Mouse (Mus musculus) adrenal gland (tissue): ENCODE data around the gene Krt42.
"Not testable (repeated sequence)": the region's sequence is repeated elsewhere in the genome, so short reads cannot be mapped to it uniquely, and the experiment has no call there.

Experiments
- intact Hi-C: fragments of 180-260 bp; cut with DNase I; formaldehyde crosslinking; loops from one replicate; pipeline ENCODE4 v1.15.1; 2025
- long read RNA-seq, 2 experiments: library from polyadenylated mRNA; unstranded; transcript quantifications; one replicate each; pipeline ENCODE4 v2.0.0; 2020; ENCODE audit warnings: borderline replicate concordance in 1 of 2; ENCODE audit not compliant: insufficient replicate concordance in 1 of 2

Gene Krt42
- long read RNA-seq, experiment 1 = 0 reads
- long read RNA-seq, experiment 2 = 0 reads

- intact Hi-C loops = no loop called here
Measured at GRCm38 (mm10) chr11:100269821-100270332, at the start of gene Krt42. Gene Krt42 (minus strand): TSS chr11:100269871.

- intact Hi-C loops = no loop called here
Measured at GRCm38 (mm10) chr11:100318529-100319451, 49.1 kb upstream of the Krt42 start.

- intact Hi-C loops = no loop called here
Measured at GRCm38 (mm10) chr11:100317826-100318380, 48.2 kb upstream of the Krt42 start.

DNA sequence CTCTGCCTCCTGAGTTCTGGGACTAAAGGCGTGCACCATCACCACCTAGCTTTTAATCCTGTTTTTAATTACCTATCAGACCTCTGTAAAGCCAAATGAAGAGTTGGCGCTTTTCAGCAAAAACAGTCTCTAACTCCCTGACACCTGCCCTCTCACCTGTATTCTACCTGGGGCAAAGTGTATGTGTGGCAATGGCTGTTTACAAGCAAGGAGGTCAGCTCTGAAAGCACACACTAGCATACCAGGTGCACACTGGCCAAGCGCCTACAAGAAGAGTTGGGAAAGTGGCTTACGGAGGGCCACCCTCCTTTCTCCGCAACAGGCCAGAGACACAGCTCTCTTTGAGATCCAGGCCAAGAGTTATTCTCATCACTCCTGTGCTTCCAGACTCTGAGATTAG, 45.8 kb upstream of the Krt42 start:
- intact Hi-C loops = no loop called here

GRCm38 (mm10) chr11:100313424-100313823, 43.8 kb upstream of the Krt42 start:
- intact Hi-C loops = no loop called here

GRCm38 (mm10) chr11:100312096-100312679, 42.5 kb upstream of the Krt42 start:
- intact Hi-C loops = no loop called here

- intact Hi-C loops = no loop called here
Measured at GRCm38 (mm10) chr11:100311656-100312055, 42.0 kb upstream of the Krt42 start.

GRCm38 (mm10) chr11:100308672-100309071, 39.0 kb upstream of the Krt42 start:
- intact Hi-C loops = not testable (repeated sequence)

- intact Hi-C loops = no loop called here
Measured at GRCm38 (mm10) chr11:100307900-100308299, 38.2 kb upstream of the Krt42 start.

DNA sequence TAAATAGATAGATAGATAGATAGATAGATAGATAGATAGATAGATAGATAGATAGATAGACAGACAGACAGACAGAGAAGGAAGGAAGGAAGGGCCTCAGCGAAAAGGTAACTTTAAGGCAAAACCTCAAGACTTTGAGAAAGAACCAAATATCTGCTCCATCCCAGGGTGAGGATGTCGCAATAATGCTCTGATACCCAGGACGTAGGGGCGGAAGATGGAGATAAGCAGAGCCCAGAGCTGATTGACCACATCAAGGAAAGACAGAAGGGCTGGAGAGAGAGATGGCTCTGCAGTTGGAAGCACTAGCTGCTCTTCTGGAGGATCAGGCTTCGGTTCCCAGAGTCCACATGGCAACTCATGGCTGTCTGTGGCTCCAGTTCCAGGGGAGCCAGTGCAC, 31.6 kb upstream of the Krt42 start:
- intact Hi-C loops = no loop called here

GRCm38 (mm10) chr11:100300293-100300692, 30.6 kb upstream of the Krt42 start:
- intact Hi-C loops = no loop called here

DNA sequence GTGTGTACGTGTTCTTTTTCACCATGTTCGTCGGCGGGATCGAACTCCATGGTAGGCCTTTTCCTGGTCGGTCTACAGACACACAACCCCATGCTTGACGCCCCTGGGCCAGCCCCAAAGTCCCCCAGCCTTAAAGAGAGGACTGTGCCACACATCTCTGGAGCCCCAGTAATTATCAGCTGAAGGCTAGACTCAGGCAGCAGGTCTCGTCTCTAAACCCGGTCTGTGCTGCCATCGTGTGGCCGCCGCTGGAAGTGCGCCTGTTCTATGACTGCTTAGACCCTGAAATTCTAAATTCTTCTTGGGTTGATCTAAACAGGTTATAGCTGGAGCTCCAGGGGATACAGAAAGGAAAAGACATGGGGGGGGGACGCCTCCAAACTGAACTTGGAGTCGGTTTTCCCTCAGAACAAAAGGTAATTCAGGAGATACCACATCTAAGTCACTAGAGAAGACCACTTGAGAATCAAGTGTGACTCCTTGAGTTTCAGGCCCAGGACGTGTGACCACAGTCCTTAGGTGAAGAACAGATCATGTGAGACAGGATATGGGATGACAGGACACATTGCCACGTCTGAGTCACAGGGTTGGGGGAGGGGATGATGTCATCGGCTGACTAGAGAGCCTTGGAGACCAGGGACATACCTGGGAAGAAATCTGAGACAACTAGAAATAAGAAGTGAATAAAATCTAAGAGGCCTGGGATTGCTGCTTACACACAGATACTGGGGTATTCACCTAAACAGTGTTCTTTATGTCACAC, 28.8 kb upstream of the Krt42 start:
- intact Hi-C loops = loop anchor here (5.0 kb wide), 3 partner anchors 131 to 921 kb away; no protein-coding TSS in a partner anchor

DNA sequence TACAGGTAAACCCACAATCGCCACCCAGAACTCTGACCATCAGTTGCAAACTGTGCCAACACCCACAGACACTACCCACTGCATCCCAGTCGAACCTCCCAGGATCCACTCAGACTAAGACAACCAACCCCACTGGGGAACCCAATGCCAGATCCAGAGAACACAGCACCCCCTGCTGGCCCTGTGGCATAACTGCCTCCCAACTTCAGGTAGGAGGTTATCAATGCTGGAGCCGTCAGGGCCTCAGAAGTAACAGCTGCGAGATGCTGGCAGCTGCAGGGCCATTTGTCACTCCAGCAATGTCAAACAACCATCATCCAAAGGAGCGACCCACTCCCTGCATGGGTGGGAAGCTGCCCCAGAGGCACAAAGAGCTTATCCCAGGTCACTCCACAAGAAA, 28.1 kb upstream of the Krt42 start:
- intact Hi-C loops = loop anchor here (5.0 kb wide), 3 partner anchors 130 to 920 kb away; no protein-coding TSS in a partner anchor

- intact Hi-C loops = loop anchor here (5.0 kb wide), 3 partner anchors 128 to 918 kb away; no protein-coding TSS in a partner anchor
Measured at GRCm38 (mm10) chr11:100295308-100295707, 25.6 kb upstream of the Krt42 start.

- intact Hi-C loops = no loop called here
Measured at GRCm38 (mm10) chr11:100292884-100293283, 23.2 kb upstream of the Krt42 start.

- intact Hi-C loops = no loop called here
Measured at GRCm38 (mm10) chr11:100290235-100290634, 20.6 kb upstream of the Krt42 start.

GRCm38 (mm10) chr11:100288942-100289341, 19.3 kb upstream of the Krt42 start:
- intact Hi-C loops = no loop called here

DNA sequence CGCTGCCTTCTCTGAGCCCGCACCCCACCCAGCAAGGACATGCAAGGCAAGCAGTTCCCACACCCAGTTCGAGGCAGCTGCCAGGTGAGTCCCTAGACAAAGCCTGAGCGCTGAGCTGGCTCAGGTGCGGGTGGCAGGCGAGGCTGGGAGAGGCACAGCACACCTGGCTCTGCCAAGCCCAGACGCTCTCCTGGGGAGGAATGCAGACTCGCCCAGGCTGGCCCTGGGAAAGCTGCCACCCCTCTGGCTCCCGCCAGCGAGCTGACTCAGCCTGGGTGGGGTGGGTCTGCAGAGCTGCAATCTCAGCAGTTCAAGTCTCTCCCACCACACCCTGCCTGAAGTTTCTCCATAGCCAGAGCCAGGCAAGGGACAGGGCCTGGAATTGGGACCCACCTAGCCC, 17.4 kb upstream of the Krt42 start:
- intact Hi-C loops = no loop called here

DNA sequence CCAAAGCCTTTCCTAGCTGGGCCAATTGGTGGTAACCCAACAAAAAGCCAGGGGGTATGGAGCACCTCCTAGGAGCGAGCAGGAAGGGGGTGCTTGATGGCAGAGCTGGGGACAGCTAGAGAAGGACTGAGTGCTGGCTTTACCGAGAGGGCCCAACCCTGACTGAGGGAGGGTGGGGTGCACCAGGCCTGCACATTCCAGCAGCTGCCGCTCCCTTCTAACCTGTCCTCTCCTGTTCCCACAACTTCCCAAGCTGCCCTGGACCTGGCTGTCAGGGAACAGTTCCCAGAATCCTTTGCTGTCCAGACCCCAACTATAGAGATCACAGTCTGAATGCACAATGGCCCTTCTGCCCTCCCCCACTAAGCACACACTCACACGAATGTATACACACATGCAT, 15.3 kb upstream of the Krt42 start:
- intact Hi-C loops = loop anchor here (5.0 kb wide), 1 partner anchor 823 kb away; no protein-coding TSS in a partner anchor

DNA sequence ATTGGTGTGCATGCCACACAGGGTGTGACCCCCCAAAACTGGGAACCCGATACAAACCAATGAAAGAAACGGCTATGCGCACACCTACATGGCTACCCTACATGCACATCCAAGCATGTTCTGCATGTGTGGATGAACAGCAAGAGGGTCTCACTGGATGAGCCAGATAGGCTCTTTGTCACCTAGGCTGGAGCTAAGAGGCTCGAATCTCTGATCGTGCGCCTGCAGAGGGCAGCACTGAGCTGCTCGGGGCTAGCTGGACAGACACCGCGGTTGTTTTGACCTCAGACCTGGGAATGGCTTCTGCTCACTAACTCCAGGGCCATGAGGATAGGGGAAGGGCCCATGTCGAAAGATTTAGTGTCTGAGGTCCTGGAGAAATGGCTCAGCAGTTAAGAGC, 12.9 kb upstream of the Krt42 start:
- intact Hi-C loops = loop anchor here (1.0 to 5.0 kb wide), 2 partner anchors 113 to 820 kb away; no protein-coding TSS in a partner anchor
